Mouse (Mus musculus): ENCODE measurements around the gene Vps25. TPM values are rescaled to one million over a fixed set of nuclear protein-coding genes. Genes with fewer than 3 reads are reported as not detected.

Vps25 gene
- total and polyA plus RNA-seq, 3 experiments, result 104 to 482 (median 170) TPM

DNA sequence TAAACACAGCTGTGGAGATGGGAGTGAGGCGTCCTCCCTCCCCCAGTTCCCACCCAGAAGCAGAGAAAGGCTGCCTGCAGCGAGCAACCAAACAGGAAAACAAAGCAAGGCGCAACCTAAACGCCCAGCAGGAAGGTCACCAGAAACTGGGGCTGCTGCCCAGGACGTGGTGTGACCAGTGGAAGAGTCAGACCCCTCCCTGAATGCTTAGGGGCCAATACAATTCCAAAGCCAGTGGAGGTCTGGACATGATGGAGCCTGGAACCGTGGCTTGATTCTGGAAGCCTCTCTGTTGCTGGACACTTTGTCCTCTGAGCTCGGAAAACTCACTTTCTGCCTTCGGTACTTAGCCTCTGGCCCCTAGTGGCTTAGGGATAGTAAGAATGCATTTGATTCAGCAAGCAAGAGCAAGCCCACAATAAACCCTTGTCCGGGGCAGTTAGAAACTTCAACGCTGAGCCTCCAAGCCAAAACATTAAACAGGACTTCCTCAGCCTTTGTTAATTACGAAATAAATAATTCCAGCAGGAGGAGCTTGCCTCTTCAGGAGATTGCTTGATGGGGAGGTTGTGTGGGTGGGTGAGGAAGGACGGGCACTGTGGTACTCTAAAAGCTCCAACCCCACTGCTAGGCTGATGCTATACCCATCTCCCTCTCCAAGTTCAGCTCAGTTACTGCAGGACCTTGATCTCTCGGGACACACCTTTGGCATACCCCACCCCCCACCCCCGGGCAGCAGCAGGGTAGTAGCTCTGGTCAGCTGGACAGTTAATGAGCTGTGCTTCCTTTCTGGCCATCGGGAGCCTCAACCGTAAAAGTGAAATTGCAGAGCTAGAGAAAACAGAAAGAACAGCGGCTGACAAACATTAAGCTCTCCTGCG lies 22.3 kb upstream of the Vps25 start:
- Histone ChIP-seq H3K4me1 (ENCODE audit: insufficient read depth, low read depth, low read length) (peaks cover 60% of the 10 kb centered on the region), H3K4me3 (ENCODE audit: low read depth, low read length) (peak overlapping the region; percentile 31; the same call in 1 of the 2 replicates), H3K27me3 (ENCODE audit: insufficient read depth, low read length) (peaks cover 40% of the 10 kb centered on the region), H3K36me3 (replicated peaks) (no peaks in the 10 kb centered on the region), H3K9me3 (replicated peaks) (no peaks in the 10 kb centered on the region)
- TF ChIP-seq POLR2AphosphoS5 (IDR thresholded peaks at IDR 0.05; ENCODE audit: insufficient replicate concordance, low read depth, low read length) (no peak), GATA2 (IDR thresholded peaks at IDR 0.05; ENCODE audit: borderline replicate concordance, low read depth, low read length) (no peak), TAL1 (conservative IDR thresholded peaks at IDR 0.05; ENCODE audit: low read depth, low read length) (no peak), CTCF (IDR thresholded peaks at IDR 0.05; ENCODE audit: low read depth, low read length) (no peak), GATA1 (IDR thresholded peaks at IDR 0.05; ENCODE audit: borderline replicate concordance, low read length) (no peak)
- no peak for DNase-seq (ENCODE audit: low spot score)
- no peak for ATAC-seq (ENCODE audit: extremely low read depth, insufficient number of reproducible peaks, low FRiP score, poor library complexity, severe bottlenecking)

GRCm38 (mm10) chr11:101232010-101232839 lies 21.3 kb upstream of the Vps25 start:
- Histone ChIP-seq H3K4me1 (ENCODE audit: insufficient read depth, low read depth, low read length) (peaks cover 56% of the 10 kb centered on the region), H3K36me3 (replicated peaks) (no peaks in the 10 kb centered on the region), H3K27me3 (ENCODE audit: insufficient read depth, low read length) (peaks cover 45% of the 10 kb centered on the region), H3K4me3 (ENCODE audit: low read depth, low read length) (no peak overlapping the region; the same call in 1 of the 2 replicates), H3K9me3 (replicated peaks) (no peaks in the 10 kb centered on the region)
- DNase-seq (ENCODE audit: low spot score) (peak; percentile 34), ATAC-seq (ENCODE audit: extremely low read depth, insufficient number of reproducible peaks, low FRiP score, poor library complexity, severe bottlenecking) (peak; percentile 80)
- TF ChIP-seq POLR2AphosphoS5 (IDR thresholded peaks at IDR 0.05; ENCODE audit: insufficient replicate concordance, low read depth, low read length) (no peak), CTCF (IDR thresholded peaks at IDR 0.05; ENCODE audit: low read depth, low read length) (no peak), GATA1 (IDR thresholded peaks at IDR 0.05; ENCODE audit: borderline replicate concordance, low read length) (no peak), TAL1 (conservative IDR thresholded peaks at IDR 0.05; ENCODE audit: low read depth, low read length) (no peak; the same call in 1 of the 2 replicates), GATA2 (IDR thresholded peaks at IDR 0.05; ENCODE audit: borderline replicate concordance, low read depth, low read length) (no peak)

DNA sequence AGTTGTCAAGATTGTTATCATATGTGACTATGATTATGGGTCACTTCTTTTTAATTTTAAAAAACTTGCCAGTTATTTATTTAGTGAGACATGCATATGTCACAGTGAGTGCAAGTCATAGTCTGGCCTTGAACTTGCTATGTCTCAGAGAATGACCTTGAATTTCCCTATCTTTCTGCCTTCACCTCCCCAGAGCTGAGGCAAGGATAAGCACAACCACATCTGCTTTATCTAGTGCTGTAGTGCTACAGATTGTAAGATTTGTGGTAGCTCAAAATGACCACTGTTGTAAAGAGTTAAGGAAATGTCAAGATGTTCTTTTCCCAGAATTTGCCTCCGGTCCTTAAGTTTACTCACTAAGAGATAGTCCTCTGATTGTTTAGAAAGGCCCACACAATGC lies 20.3 kb upstream of the Vps25 start:
- Histone ChIP-seq H3K4me1 (ENCODE audit: insufficient read depth, low read depth, low read length) (peaks cover 47% of the 10 kb centered on the region), H3K9me3 (replicated peaks) (no peaks in the 10 kb centered on the region), H3K4me3 (ENCODE audit: low read depth, low read length) (no peak overlapping the region), H3K27me3 (ENCODE audit: insufficient read depth, low read length) (peaks cover 43% of the 10 kb centered on the region), H3K36me3 (replicated peaks) (no peaks in the 10 kb centered on the region)
- 0 out of 2 replicates have a peak, but pooled peaks have one; percentile 39 for TF ChIP-seq TAL1 (conservative IDR thresholded peaks at IDR 0.05; ENCODE audit: low read depth, low read length)
- TF ChIP-seq CTCF (IDR thresholded peaks at IDR 0.05; ENCODE audit: low read depth, low read length), result no peak
- DNase-seq (ENCODE audit: low spot score) (no peak), ATAC-seq (ENCODE audit: extremely low read depth, insufficient number of reproducible peaks, low FRiP score, poor library complexity, severe bottlenecking) (no peak)

DNA sequence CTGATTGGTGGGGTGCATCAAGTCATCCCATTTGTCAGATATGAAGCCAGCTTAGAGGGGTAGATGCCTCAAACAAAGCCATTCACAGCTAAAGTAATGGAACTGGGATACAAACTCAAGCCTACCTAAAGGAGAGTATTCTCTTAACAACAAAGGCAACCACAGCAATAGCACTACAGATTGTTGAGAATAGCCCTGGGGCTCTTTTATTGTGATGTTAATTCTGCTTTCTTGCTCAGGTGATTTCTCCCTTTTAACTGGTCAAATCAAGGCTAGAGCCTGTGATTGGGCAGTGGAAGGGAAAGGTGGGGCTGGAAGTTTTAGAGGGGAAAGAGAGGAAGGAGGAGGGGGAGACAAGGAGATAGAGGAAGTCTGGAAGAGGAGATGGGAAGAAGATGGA lies 19.4 kb upstream of the Vps25 start:
- Histone ChIP-seq H3K4me3 (ENCODE audit: low read depth, low read length) (no peak overlapping the region), H3K4me1 (ENCODE audit: insufficient read depth, low read depth, low read length) (peaks cover 43% of the 10 kb centered on the region), H3K36me3 (replicated peaks) (no peaks in the 10 kb centered on the region), H3K9me3 (replicated peaks) (no peaks in the 10 kb centered on the region), H3K27me3 (ENCODE audit: insufficient read depth, low read length) (peaks cover 36% of the 10 kb centered on the region)
- DNase-seq (ENCODE audit: low spot score) (no peak), ATAC-seq (ENCODE audit: extremely low read depth, insufficient number of reproducible peaks, low FRiP score, poor library complexity, severe bottlenecking) (no peak)
- TF ChIP-seq TAL1 (conservative IDR thresholded peaks at IDR 0.05; ENCODE audit: low read depth, low read length), result no peak
- TF ChIP-seq CTCF (IDR thresholded peaks at IDR 0.05; ENCODE audit: low read depth, low read length), result no peak
- TF ChIP-seq POLR2AphosphoS5 (IDR thresholded peaks at IDR 0.05; ENCODE audit: insufficient replicate concordance, low read depth, low read length), result no peak
- no peak for TF ChIP-seq GATA1 (IDR thresholded peaks at IDR 0.05; ENCODE audit: borderline replicate concordance, low read length)
- no peak for TF ChIP-seq GATA2 (IDR thresholded peaks at IDR 0.05; ENCODE audit: borderline replicate concordance, low read depth, low read length)

- DNase-seq (ENCODE audit: low spot score) (no peak), ATAC-seq (ENCODE audit: extremely low read depth, insufficient number of reproducible peaks, low FRiP score, poor library complexity, severe bottlenecking) (no peak)
- peaks cover 24% of the 10 kb centered on the region for H3K27me3 ChIP-seq (ENCODE audit: insufficient read depth, low read length)
- peaks cover 31% of the 10 kb centered on the region for H3K4me1 ChIP-seq (ENCODE audit: insufficient read depth, low read depth, low read length)
- TF ChIP-seq POLR2AphosphoS5 (IDR thresholded peaks at IDR 0.05; ENCODE audit: insufficient replicate concordance, low read depth, low read length) (no peak), CTCF (IDR thresholded peaks at IDR 0.05; ENCODE audit: low read depth, low read length) (no peak), TAL1 (conservative IDR thresholded peaks at IDR 0.05; ENCODE audit: low read depth, low read length) (no peak), GATA2 (IDR thresholded peaks at IDR 0.05; ENCODE audit: borderline replicate concordance, low read depth, low read length) (no peak), GATA1 (IDR thresholded peaks at IDR 0.05; ENCODE audit: borderline replicate concordance, low read length) (no peak)
- H3K9me3 ChIP-seq (replicated peaks), result no peaks in the 10 kb centered on the region
- H3K36me3 ChIP-seq (replicated peaks), result no peaks in the 10 kb centered on the region
- H3K4me3 ChIP-seq (ENCODE audit: low read depth, low read length), result no peak overlapping the region
Measured at GRCm38 (mm10) chr11:101235429-101235828, 18.1 kb upstream of the Vps25 start.

GRCm38 (mm10) chr11:101236782-101237181 lies 16.7 kb upstream of the Vps25 start:
- Histone ChIP-seq H3K36me3 (replicated peaks) (no peaks in the 10 kb centered on the region), H3K9me3 (replicated peaks) (no peaks in the 10 kb centered on the region), H3K27me3 (ENCODE audit: insufficient read depth, low read length) (peaks cover 23% of the 10 kb centered on the region), H3K4me3 (ENCODE audit: low read depth, low read length) (no peak overlapping the region), H3K4me1 (ENCODE audit: insufficient read depth, low read depth, low read length) (peaks cover 18% of the 10 kb centered on the region)
- ATAC-seq (ENCODE audit: extremely low read depth, insufficient number of reproducible peaks, low FRiP score, poor library complexity, severe bottlenecking), result no peak
- TF ChIP-seq GATA1 (IDR thresholded peaks at IDR 0.05; ENCODE audit: borderline replicate concordance, low read length) (no peak), GATA2 (IDR thresholded peaks at IDR 0.05; ENCODE audit: borderline replicate concordance, low read depth, low read length) (no peak), POLR2AphosphoS5 (IDR thresholded peaks at IDR 0.05; ENCODE audit: insufficient replicate concordance, low read depth, low read length) (no peak), TAL1 (conservative IDR thresholded peaks at IDR 0.05; ENCODE audit: low read depth, low read length) (no peak), CTCF (IDR thresholded peaks at IDR 0.05; ENCODE audit: low read depth, low read length) (no peak)
- no peak for DNase-seq (ENCODE audit: low spot score)
